Mouse (Mus musculus): ENCODE data around the gene Mri1.

GRCm38 (mm10) chr8:84284608-84285063 is 27.5 kb upstream of the Mri1 start:
- TF ChIP-seq PAX5 (IDR thresholded peaks at IDR 0.05; ENCODE audit: low read length) = no peak
- TF ChIP-seq CTCF (conservative IDR thresholded peaks at IDR 0.05 in 1 of 2, IDR thresholded peaks at IDR 0.05 in 1 of 2; ENCODE audit: low read depth in 2 of 2, low read length in 2 of 2) = no peak
- TF ChIP-seq USF2 (conservative IDR thresholded peaks at IDR 0.05; ENCODE audit: low read depth, low read length) = no peak
- TF ChIP-seq RCOR1 (conservative IDR thresholded peaks at IDR 0.05; ENCODE audit: low read depth, low read length) = no peak
- no peak for TF ChIP-seq POLR2A (IDR thresholded peaks at IDR 0.05; ENCODE audit: low read depth, low read length)
- no peak for TF ChIP-seq EP300 (IDR thresholded peaks at IDR 0.05; ENCODE audit: low read length)
- TF ChIP-seq UBTF (IDR thresholded peaks at IDR 0.05; ENCODE audit: low read depth, low read length) = no peak
- no peak for TF ChIP-seq CHD2 (IDR thresholded peaks at IDR 0.05; ENCODE audit: low read length)
- no peak for TF ChIP-seq JUND (conservative IDR thresholded peaks at IDR 0.05; ENCODE audit: low read depth, low read length)
- no peak for TF ChIP-seq HCFC1 (IDR thresholded peaks at IDR 0.05; ENCODE audit: low read depth, low read length)
